Mouse (Mus musculus) heart, embryonic 16.5 days (tissue): ENCODE measurements around the gene Ank. TPM values are rescaled to one million over a fixed set of nuclear protein-coding genes. Genes with fewer than 3 reads are reported as not detected.
A peak's percentile ranks its signal among the peaks of the same experiment; 100 is the strongest.

ENCODE experiments used
- ATAC-seq: fragments of 200-750 bp; cut with Nextera tagmentation; replicated peaks from 2 replicates; pipeline ENCODE4 v1.8.0; 2017; ENCODE audit warnings: moderate number of reproducible peaks; ENCODE audit not compliant: insufficient read depth, low FRiP score; ENCODE audit errors: extremely low read depth
- H3K27ac ChIP-seq: fragments of 300-500 bp; sonication (generic); 2 replicates; pipeline ENCODE4 v1.5.1; 2014; ENCODE audit warnings: mild to moderate bottlenecking, low read length, control low read depth, moderate library complexity
- H3K27me3 ChIP-seq: fragments of 300-500 bp; sonication (generic); 2 replicates; pipeline ENCODE4 v1.6.1; 2014; ENCODE audit warnings: low read length, mixed read lengths; ENCODE audit not compliant: control insufficient read depth, insufficient read depth
- H3K36me3 ChIP-seq: fragments of 300-500 bp; sonication (generic); 2 replicates; pipeline ENCODE4 v1.6.1; 2014; ENCODE audit not compliant: control insufficient read depth, insufficient read depth
- H3K4me1 ChIP-seq: fragments of 300-500 bp; sonication (generic); 2 replicates; pipeline ENCODE4 v1.6.1; 2014; ENCODE audit warnings: low read length, mixed read lengths; ENCODE audit not compliant: control insufficient read depth, insufficient read depth
- H3K4me2 ChIP-seq: fragments of 300-500 bp; sonication (generic); 2 replicates; pipeline ENCODE4 v1.6.1; 2014; ENCODE audit warnings: low read depth, mild to moderate bottlenecking, control low read depth, low read length
- H3K4me3 ChIP-seq: fragments of 300-500 bp; sonication (generic); 2 replicates; pipeline ENCODE4 v1.5.1; 2014; ENCODE audit warnings: mild to moderate bottlenecking, control low read depth, low read length
- H3K9ac ChIP-seq: fragments of 300-500 bp; sonication (generic); 2 replicates; pipeline ENCODE4 v1.6.1; 2014; ENCODE audit warnings: low read length, control low read depth
- H3K9me3 ChIP-seq: fragments of 300-500 bp; sonication (generic); replicated peaks from 2 replicates; pipeline ENCODE4 v1.6.1; 2016; ENCODE audit warnings: low read length; ENCODE audit not compliant: control insufficient read depth
- WGBS: fragments of 180-500 bp; shearing (Covaris S2); extraction: QIAGEN DNeasy Blood & Tissue Kit; methylation state at CpG from one replicate; pipeline ENCODE4 v1.1.7; 2014; 5-methylcytosine and 5-hydroxymethylcytosine counted together
- polyA plus RNA-seq: library from polyadenylated mRNA; unstranded; fragments of >200 nt; fragmentation: Nextera tagmentation; extraction: Ambion mirVana; gene quantifications from 2 replicates; pipeline ENCODE4 v1.2.1, GENCODE M21; 2015

Gene Ank
- polyA plus RNA-seq, 1 experiment from 2014 or later: 11.0 TPM

DNA sequence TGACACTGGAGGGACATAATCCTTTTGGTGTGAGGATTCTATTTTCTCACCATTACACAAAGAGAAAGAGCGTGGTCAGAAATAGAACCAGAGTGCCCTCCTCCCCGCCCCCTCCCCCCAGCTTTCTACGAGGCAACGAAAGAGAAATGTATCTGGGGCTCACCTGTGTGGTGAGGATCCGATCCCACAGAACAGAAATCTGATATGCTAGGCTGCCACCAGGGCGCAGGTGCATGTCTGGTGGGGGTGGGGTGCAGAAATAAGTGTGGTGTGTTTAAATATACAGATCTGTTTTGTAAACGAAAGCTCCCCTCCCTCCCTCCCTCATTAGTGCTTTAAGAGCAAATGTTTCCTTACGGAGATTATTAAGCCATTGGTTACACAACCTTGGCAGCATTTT, 20.6 kb downstream of the Ank start:
- 35% methylated on average over 8 of the region's 8 CpGs for WGBS
- no peaks in the 10 kb centered on the region for H3K9me3 ChIP-seq
- no peak overlapping the region; the same call in 1 of the 2 replicates for H3K4me3 ChIP-seq
- no peaks in the 10 kb centered on the region for H3K27me3 ChIP-seq
- ATAC-seq: no peak; the same call in 1 of the 2 replicates
- peak overlapping the region; percentile 49; the same call in 1 of the 2 replicates for H3K9ac ChIP-seq
- peaks cover 35% of the 10 kb centered on the region for H3K4me1 ChIP-seq
- peak overlapping the region; percentile 49 for H3K4me2 ChIP-seq
- no peaks in the 10 kb centered on the region for H3K36me3 ChIP-seq
- peak overlapping the region; percentile 56 for H3K27ac ChIP-seq

DNA sequence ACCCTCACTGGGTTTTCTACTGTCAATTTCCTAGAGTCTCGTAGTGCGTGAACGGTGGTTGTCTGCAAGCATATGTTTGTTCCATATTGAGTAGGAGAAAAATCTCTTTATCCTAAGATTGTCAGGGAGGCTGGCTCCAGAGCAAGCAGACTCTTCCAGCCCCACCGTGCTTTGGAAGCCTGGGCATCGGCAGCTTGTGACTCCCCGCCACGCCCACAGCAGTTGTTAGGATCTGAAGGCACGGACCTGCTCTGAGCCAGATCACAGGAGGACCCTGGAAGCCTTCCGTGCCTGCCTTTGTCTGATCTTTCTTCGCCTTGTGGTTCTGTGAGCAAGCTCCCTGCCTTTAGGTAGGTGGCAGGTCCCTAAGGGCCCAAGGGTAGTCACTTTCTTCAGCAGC, 21.6 kb downstream of the Ank start:
- Histone ChIP-seq H3K36me3 (no peaks in the 10 kb centered on the region), H3K4me1 (peaks cover 39% of the 10 kb centered on the region), H3K27ac (no peak overlapping the region), H3K9me3 (no peaks in the 10 kb centered on the region), H3K9ac (no peak overlapping the region), H3K27me3 (no peaks in the 10 kb centered on the region), H3K4me2 (no peak overlapping the region), H3K4me3 (no peak overlapping the region)
- no peak for ATAC-seq
- WGBS: 56% methylated on average over 10 of the region's 10 CpGs

DNA sequence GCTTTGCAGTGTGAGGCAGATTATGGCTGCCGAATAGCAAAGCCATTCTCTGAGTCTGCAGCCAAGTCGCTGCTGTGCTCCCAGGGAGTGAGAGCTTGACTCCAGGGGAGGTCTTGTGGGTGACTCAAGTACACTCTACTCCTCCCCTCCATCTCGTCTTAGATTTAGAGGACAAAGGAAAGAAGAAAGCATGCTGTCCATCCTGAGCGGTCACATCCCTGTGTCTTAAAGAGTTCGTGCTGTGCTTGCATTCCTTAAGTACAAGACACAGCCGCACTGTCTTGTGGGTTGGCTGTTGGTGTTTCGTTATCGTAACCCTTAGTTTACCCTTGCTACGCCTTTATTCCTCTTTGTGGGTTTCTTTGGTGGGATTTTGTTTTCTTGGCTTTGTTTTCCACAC, 24.2 kb downstream of the Ank start:
- Histone ChIP-seq H3K27ac (no peak overlapping the region), H3K27me3 (no peaks in the 10 kb centered on the region), H3K36me3 (no peaks in the 10 kb centered on the region), H3K9me3 (no peaks in the 10 kb centered on the region), H3K4me1 (peaks cover 50% of the 10 kb centered on the region), H3K4me3 (no peak overlapping the region), H3K4me2 (no peak overlapping the region), H3K9ac (no peak overlapping the region)
- no peak for ATAC-seq
- 79% methylated on average over 9 of the region's 9 CpGs for WGBS

DNA sequence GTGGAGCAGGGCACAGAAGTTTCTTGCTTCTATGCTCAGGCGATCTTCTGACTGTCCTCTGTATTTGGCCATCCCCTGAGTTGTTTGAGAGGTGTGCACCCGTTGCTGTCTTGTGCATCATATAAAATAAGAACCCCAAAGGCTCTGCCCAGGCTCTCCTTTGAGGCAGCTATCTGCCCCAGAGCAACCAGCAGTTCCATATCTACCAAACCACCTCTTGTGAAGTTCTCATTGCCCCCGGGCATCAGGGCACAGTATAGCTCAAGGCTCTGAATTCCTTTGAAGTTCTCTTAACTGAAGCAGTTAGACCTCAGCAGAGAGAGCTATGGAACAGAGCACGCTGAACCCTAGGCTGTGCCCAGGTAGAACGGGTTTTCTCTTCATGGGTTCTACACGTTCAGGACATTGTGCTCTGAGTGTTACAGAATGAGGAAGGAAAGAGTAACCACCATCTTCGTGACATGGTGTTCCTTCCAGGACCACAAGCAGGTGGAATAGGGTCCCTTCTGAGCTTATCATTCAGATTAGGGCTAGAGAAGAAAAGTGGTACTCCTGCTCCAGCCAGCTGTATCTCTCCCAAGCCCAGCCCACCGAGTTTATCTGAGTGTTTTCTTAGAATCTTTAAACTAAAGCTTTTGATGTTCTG, 25.1 kb downstream of the Ank start:
- Histone ChIP-seq H3K27ac (no peak overlapping the region), H3K36me3 (no peaks in the 10 kb centered on the region), H3K27me3 (no peaks in the 10 kb centered on the region), H3K4me2 (no peak overlapping the region), H3K9me3 (no peaks in the 10 kb centered on the region), H3K9ac (no peak overlapping the region), H3K4me1 (peaks cover 42% of the 10 kb centered on the region), H3K4me3 (no peak overlapping the region)
- 69% methylated on average over 8 of the region's 8 CpGs for WGBS
- ATAC-seq: no peak

DNA sequence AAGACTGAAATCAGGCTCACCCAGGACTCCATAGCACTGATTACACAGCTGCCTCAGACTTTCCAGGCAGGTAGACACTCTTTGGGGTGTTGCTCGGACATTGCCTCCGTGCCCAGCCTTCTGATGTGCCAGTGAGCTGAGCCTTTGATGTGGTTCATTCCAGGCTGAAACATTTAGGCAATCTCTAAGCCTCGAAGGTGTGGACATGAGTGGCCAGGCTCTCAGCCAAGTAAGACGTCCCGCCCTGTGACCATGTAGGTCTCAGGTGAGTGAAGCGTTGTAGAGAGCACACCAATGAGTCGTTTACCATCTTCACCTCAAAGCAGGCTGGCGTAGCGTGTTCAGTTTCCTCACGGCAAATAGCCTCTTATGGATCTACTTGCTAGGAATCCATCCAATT, 25.7 kb downstream of the Ank start:
- H3K4me1 ChIP-seq: peaks cover 39% of the 10 kb centered on the region
- ATAC-seq: no peak

DNA sequence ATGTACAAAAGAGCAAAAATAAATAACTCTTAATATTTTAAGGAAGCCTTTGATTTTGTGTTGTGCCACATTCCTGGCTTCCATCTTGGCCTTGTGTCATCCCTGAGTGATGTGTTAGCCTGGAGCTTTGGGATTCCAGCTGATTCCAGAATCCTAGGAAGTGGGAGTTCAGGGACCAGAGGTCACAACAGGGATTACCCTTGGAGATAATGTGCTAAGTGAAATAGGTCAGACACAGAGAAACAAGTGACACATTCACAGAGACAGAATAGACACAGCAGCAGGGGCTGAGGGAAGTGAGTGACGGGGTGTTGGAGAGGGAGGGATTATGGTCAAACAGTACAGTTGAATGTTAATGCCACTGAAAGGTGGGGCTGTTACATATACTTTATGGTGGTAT, 26.3 kb downstream of the Ank start:
- Histone ChIP-seq H3K9me3 (no peaks in the 10 kb centered on the region), H3K4me3 (no peak overlapping the region), H3K4me1 (peaks cover 34% of the 10 kb centered on the region), H3K36me3 (no peaks in the 10 kb centered on the region), H3K4me2 (no peak overlapping the region), H3K27me3 (no peaks in the 10 kb centered on the region), H3K27ac (no peak overlapping the region), H3K9ac (no peak overlapping the region)
- no peak for ATAC-seq
- WGBS: 76% methylated on average over 1 of the region's 1 CpGs

More for the DNA sequence above, 25.7 kb downstream of the Ank start:
- Histone ChIP-seq H3K27ac (no peak overlapping the region), H3K9me3 (no peaks in the 10 kb centered on the region), H3K27me3 (no peaks in the 10 kb centered on the region), H3K36me3 (no peaks in the 10 kb centered on the region), H3K4me3 (no peak overlapping the region), H3K4me2 (no peak overlapping the region), H3K9ac (no peak overlapping the region)
- WGBS: 72% methylated on average over 10 of the region's 10 CpGs

DNA sequence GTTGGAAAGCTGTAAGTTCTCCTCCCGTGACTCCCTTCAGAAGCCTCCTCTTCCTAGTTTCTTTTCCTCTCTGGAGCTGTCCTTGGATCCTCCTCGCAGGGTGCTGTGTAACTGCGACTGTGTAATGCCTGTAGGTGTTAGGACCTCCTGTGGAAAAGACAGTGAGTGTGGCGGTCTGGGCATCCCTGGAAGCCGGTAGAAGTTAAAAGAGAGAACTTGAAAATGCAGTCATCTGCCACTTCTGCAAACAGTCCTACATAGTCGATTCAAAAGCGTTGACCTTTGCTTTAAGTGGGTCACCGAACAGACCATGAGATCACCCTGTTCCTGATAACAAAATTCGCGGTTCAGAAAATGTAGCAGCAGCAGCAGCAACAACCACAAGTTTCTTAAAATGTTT, 27.0 kb downstream of the Ank start:
- WGBS: 18% methylated on average over 10 of the region's 10 CpGs
- Histone ChIP-seq H3K27ac (peak overlapping the region; percentile 72), H3K36me3 (no peaks in the 10 kb centered on the region), H3K9ac (peak overlapping the region; percentile 42; the same call in 1 of the 2 replicates), H3K4me3 (no peak overlapping the region), H3K27me3 (no peaks in the 10 kb centered on the region), H3K4me2 (peak overlapping the region; percentile 3; the same call in 1 of the 2 replicates), H3K4me1 (peaks cover 29% of the 10 kb centered on the region), H3K9me3 (no peaks in the 10 kb centered on the region)
- ATAC-seq: 0 out of 2 replicates have a peak, but pooled peaks have one; percentile 29

DNA sequence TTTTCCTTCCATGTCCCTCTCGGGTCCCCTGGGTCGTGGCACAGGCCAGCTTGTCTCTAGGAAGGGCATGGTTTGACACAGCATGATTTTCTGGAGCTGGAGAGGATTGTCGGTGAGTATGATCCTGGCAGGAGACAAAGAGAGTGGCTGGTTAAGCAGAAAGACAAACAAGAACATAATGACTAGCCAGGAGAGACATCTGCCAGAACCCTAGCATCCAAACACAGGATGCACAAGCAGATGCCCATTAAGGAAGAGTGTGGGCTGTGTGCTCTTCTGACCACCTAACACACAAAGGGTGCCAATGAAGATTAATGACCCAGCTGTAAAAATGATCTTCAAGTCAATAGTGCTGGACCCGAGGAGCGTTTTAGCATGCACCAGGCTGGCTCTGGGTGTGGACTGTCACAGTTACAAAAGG, 29.5 kb downstream of the Ank start:
- no peaks in the 10 kb centered on the region for H3K9me3 ChIP-seq
- no peak overlapping the region for H3K4me2 ChIP-seq
- WGBS: 61% methylated on average over 5 of the region's 5 CpGs
- H3K36me3 ChIP-seq: no peaks in the 10 kb centered on the region
- H3K4me3 ChIP-seq: no peak overlapping the region
- no peaks in the 10 kb centered on the region for H3K27me3 ChIP-seq
- H3K4me1 ChIP-seq: peaks cover 29% of the 10 kb centered on the region
- ATAC-seq: no peak
- H3K27ac ChIP-seq: no peak overlapping the region
- no peak overlapping the region for H3K9ac ChIP-seq

DNA sequence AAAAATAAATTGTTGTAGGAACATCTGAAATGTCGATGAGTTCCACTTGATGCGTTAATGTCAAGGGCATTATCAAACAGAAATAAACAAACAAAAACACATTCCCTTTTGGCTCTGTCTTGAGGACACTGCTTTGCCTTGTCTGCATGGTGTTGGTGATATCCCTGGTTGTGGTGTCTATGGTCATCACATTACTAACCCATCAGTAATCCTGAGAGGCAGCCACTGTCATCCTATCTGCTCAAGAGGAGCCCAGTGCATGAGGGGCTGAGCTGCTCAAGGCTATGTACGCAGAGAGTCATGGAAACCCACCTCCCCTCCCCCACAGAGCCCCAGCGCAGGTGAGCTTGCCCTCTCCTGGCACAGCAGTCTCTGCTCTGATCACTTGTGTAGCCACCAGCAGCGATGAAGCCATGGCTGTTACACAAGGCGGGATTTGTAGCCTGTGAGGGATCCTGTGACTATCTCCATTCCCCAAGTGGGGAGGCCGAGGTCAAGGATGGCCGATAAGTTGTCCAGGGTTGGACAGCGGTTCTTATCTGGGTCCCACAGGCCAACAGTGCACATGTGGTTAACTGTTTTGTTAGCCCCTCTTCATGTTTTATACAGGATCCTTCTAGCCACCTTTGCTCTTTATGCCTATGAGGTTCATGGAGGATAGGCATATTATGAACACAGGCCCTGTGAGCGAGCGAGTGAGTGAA, 30.3 kb downstream of the Ank start:
- H3K4me3 ChIP-seq: no peak overlapping the region
- no peaks in the 10 kb centered on the region for H3K9me3 ChIP-seq
- ATAC-seq: no peak
- no peaks in the 10 kb centered on the region for H3K36me3 ChIP-seq
- no peaks in the 10 kb centered on the region for H3K27me3 ChIP-seq
- H3K9ac ChIP-seq: no peak overlapping the region
- H3K4me1 ChIP-seq: peaks cover 34% of the 10 kb centered on the region
- H3K27ac ChIP-seq: no peak overlapping the region
- 65% methylated on average over 11 of the region's 11 CpGs for WGBS
- H3K4me2 ChIP-seq: no peak overlapping the region
